Mouse (Mus musculus): ENCODE measurements around the gene Lyrm7. TPM values are rescaled to one million over a fixed set of nuclear protein-coding genes. Genes with fewer than 3 reads are reported as not detected.
"Not testable (repeated sequence)": the region's sequence is repeated elsewhere in the genome, so short reads cannot be mapped to it uniquely, and the experiment has no call there.

Gene Lyrm7
- polyA plus RNA-seq, 1 experiment = 0.72 TPM

- no peak for DNase-seq (ENCODE audit: low read depth, low spot score)
- WGBS = 13% methylated on average over 11 of the region's 11 CpGs
These were observed 1.2 kb downstream of the Lyrm7 start for GRCm38 (mm10) chr11:54859322-54860165.

GRCm38 (mm10) chr11:54858880-54859279 is 1.8 kb downstream of the Lyrm7 start:
- WGBS = 96% methylated on average over 11 of the region's 12 CpGs

GRCm38 (mm10) chr11:54851656-54852055 is 9.1 kb downstream of the Lyrm7 start:
- DNase-seq (ENCODE audit: low read depth, low spot score) = no peak
- WGBS = 93% methylated on average over 12 of the region's 12 CpGs

More at GRCm38 (mm10) chr11:54858880-54859279, 1.8 kb downstream of the Lyrm7 start:
- DNase-seq (ENCODE audit: low read depth, low spot score) = not testable (repeated sequence)

- no peak for DNase-seq (ENCODE audit: low read depth, low spot score)
- WGBS = 84% methylated on average over 10 of the region's 10 CpGs
These were observed 10.6 kb downstream of the Lyrm7 start for GRCm38 (mm10) chr11:54849961-54850758.

- WGBS = 54% methylated on average over 8 of the region's 8 CpGs
- no peak for DNase-seq (ENCODE audit: low read depth, low spot score)
These were observed 15.0 kb downstream of the Lyrm7 start for GRCm38 (mm10) chr11:54845470-54846442.

GRCm38 (mm10) chr11:54844959-54845358 is 15.8 kb downstream of the Lyrm7 start:
- DNase-seq (ENCODE audit: low read depth, low spot score) = no peak
- WGBS = 75% methylated on average over 5 of the region's 5 CpGs

- DNase-seq (ENCODE audit: low read depth, low spot score) = no peak
- 58% methylated on average over 9 of the region's 9 CpGs for WGBS
These were observed 16.3 kb downstream of the Lyrm7 start for GRCm38 (mm10) chr11:54844424-54844823.

GRCm38 (mm10) chr11:54840891-54841290 is 19.8 kb downstream of the Lyrm7 start:
- WGBS = 92% methylated on average over 11 of the region's 11 CpGs
- DNase-seq (ENCODE audit: low read depth, low spot score) = no peak

- 91% methylated on average over 4 of the region's 4 CpGs for WGBS
- no peak for DNase-seq (ENCODE audit: low read depth, low spot score)
These were observed 21.0 kb downstream of the Lyrm7 start for GRCm38 (mm10) chr11:54839696-54840095.

- WGBS = 84% methylated on average over 9 of the region's 9 CpGs
- DNase-seq (ENCODE audit: low read depth, low spot score) = no peak
These were observed 24.6 kb downstream of the Lyrm7 start for GRCm38 (mm10) chr11:54836106-54836505.

- no peak for DNase-seq (ENCODE audit: low read depth, low spot score)
- 66% methylated on average over 2 of the region's 2 CpGs for WGBS
These were observed 26.1 kb downstream of the Lyrm7 start for GRCm38 (mm10) chr11:54834596-54834995.

GRCm38 (mm10) chr11:54833833-54834232 is 26.9 kb downstream of the Lyrm7 start:
- DNase-seq (ENCODE audit: low read depth, low spot score) = no peak
- 82% methylated on average over 4 of the region's 4 CpGs for WGBS

GRCm38 (mm10) chr11:54826819-54827218 is 33.9 kb downstream of the Lyrm7 start:
- no peak for DNase-seq (ENCODE audit: low read depth, low spot score)
- 84% methylated on average over 8 of the region's 8 CpGs for WGBS

GRCm38 (mm10) chr11:54825774-54826173 is 34.9 kb downstream of the Lyrm7 start:
- no peak for DNase-seq (ENCODE audit: low read depth, low spot score)
- WGBS = 89% methylated on average over 4 of the region's 4 CpGs

- 68% methylated on average over 4 of the region's 4 CpGs for WGBS
- DNase-seq (ENCODE audit: low read depth, low spot score) = no peak
These were observed 37.2 kb downstream of the Lyrm7 start for GRCm38 (mm10) chr11:54823467-54823866.

- 73% methylated on average over 7 of the region's 7 CpGs for WGBS
- no peak for DNase-seq (ENCODE audit: low read depth, low spot score)
These were observed 41.2 kb downstream of the Lyrm7 start for GRCm38 (mm10) chr11:54819489-54819888.

- no peak for DNase-seq (ENCODE audit: low read depth, low spot score)
- WGBS = 54% methylated on average over 4 of the region's 4 CpGs
These were observed 43.3 kb downstream of the Lyrm7 start for GRCm38 (mm10) chr11:54817449-54817848.

GRCm38 (mm10) chr11:54815659-54816058 is 45.1 kb downstream of the Lyrm7 start:
- no peak for DNase-seq (ENCODE audit: low read depth, low spot score)

- 64% methylated on average over 8 of the region's 8 CpGs for WGBS
- no peak for DNase-seq (ENCODE audit: low read depth, low spot score)
These were observed 47.8 kb downstream of the Lyrm7 start for GRCm38 (mm10) chr11:54812812-54813516.
